Mouse (Mus musculus): ENCODE measurements around the gene Ndufv1.

GRCm38 (mm10) chr19:3991966-3992365, 20.6 kb downstream of the Ndufv1 start:
- TF ChIP-seq CTCF (IDR thresholded peaks at IDR 0.05; ENCODE audit: control insufficient read depth, insufficient read depth, insufficient replicate concordance, low read depth, low read length), result no peak
- TF ChIP-seq POLR2A (IDR thresholded peaks at IDR 0.05; ENCODE audit: control insufficient read depth, low read depth, low read length), result no peak

Measured in testis, adult 2 months (tissue).